Mouse (Mus musculus) layer of hippocampus, adult 2 months (tissue): ENCODE measurements around the gene Igf2bp2. TPM values are rescaled to one million over a fixed set of nuclear protein-coding genes. Genes with fewer than 3 reads are reported as not detected.

Experiments
- DNase-seq, 2 experiments: peaks; one replicate each; pipeline ENCODE4 v3.0.0; 2022; ENCODE audit warnings: low spot score in 2 of 2
- H3K27ac ChIP-seq: fragments of 200-600 bp; 2 replicates; pipeline ENCODE4 v1.8.1; 2022
- H3K4me3 ChIP-seq: fragments of 200-600 bp; 2 replicates; pipeline ENCODE4 v1.8.1; 2022; ENCODE audit warnings: mild to moderate bottlenecking
- CTCF ChIP-seq: fragments of 200-600 bp; conservative IDR thresholded peaks from 2 replicates; pipeline ENCODE4 v1.8.1; 2022; ENCODE audit warnings: antibody characterized with exemption, mild to moderate bottlenecking, moderate library complexity
- total RNA-seq, 2 experiments: library from RNA; stranded (reverse); gene quantifications; 2 replicates each; pipeline ENCODE4 v1.2.3; 2021

Igf2bp2 gene
- total RNA-seq, 2 experiments from 2014 or later, result 0.27 to 0.54 TPM

DNA sequence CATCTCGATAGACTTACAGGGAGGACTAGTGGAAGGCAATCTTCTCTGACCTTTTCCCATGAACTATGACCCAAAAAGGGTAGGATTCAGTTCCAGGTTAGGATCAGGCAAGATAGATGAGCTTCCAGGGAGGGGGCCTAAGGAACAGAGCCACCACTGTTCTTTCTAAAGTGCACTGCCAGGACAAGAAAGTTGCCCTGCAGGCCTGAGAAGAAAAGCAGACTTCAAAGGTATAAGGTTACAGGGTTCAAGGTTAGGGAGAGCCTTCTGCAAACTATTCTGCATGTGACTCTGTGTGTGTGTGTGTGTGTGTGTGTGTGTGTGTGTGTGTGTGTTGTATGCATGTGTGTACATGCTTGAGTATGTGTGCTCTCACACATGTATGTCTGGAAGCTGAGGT, 53.1 kb downstream of the Igf2bp2 start:
- Histone ChIP-seq H3K4me3 (no peak overlapping the region), H3K27ac (no peak overlapping the region)
- TF ChIP-seq CTCF, result no peak
- DNase-seq, result no peak

- DNase-seq, result no peak
- no peak overlapping the region for H3K4me3 ChIP-seq
- H3K27ac ChIP-seq, result no peak overlapping the region
- no peak for TF ChIP-seq CTCF
These were observed 53.9 kb downstream of the Igf2bp2 start for GRCm38 (mm10) chr16:22109159-22109558.

DNA sequence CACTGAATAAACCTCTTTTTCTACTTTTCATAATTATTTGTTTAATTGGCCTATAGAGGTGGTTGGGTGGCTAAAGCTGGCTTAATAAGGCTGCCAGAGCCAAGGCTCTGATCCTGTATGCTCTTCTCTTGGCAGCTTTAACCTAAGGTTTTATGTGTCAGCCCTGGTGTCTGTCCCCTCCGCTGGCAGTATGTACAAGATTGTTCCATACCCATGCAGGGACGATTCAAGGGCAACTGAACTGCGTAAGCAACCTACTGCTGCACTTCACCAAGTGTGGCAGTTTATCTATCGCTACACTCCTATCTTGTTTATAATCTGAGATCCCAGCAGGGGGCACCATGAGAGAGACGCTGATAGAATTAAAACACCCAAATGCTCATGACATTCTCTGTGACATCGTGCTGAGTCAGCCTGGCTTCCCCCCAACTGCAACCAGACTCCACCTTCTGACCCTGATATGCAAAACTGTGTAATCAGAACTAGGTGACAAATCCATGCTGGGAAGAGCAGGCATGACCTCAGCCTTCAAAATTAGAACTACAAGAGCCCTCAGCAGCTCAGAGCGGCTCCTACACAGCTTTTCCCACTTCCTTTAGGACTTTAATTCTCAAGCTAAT, 55.1 kb downstream of the Igf2bp2 start:
- TF ChIP-seq CTCF, result peak; percentile 65
- no peak overlapping the region for H3K27ac ChIP-seq
- peak; percentile 26 to 28 for DNase-seq
- H3K4me3 ChIP-seq, result no peak overlapping the region

DNA sequence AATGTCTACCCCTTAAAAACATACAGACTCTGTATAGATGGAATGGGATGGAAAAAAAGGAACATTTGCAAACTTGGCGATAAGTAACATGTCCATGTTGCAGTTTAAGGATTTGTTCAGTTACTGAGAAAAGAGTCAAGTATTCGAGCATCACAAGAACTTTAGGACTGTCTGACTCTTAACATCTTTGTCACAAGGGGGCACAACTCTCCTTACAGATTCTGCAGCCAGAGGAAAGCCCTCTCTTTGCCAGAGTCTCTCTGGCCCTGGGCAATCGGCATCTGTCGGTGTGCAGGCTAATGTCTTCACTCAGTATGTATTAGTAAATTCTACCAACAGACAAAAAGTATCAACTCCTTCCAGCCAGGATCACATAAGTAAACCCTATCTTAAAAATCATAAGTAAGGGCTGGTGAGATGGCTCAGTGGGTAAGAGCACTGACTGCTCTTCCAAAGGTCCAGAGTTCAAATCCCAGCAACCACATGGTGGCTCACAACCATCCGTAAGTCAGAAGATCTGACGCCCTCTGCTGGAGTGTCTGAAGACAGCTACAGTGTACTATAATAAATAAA, 57.0 kb downstream of the Igf2bp2 start:
- H3K4me3 ChIP-seq, result no peak overlapping the region
- no peak overlapping the region for H3K27ac ChIP-seq
- DNase-seq, result no peak
- peak; percentile 48 for TF ChIP-seq CTCF

DNA sequence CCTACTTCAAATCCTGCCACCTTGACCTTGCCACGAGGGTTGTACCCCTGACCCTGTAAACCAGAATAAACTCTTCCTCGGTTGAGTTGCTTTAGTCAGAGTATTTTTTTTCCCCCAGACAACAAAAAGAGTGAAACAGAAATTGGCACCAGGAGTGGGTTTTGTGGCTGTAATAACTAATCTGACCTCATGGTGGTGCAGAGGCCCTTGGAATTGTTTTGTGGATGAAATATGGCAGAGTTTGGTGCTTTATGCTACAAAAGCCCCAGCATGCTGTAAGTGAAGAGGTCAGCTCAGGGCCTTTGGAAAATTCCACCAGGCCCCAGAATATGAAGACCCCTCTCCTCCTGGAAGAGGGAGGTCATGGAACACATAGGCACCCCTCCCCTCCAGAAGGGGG, 63.0 kb downstream of the Igf2bp2 start:
- Histone ChIP-seq H3K27ac (no peak overlapping the region), H3K4me3 (no peak overlapping the region)
- TF ChIP-seq CTCF, result peak; percentile 51
- no peak for DNase-seq

DNA sequence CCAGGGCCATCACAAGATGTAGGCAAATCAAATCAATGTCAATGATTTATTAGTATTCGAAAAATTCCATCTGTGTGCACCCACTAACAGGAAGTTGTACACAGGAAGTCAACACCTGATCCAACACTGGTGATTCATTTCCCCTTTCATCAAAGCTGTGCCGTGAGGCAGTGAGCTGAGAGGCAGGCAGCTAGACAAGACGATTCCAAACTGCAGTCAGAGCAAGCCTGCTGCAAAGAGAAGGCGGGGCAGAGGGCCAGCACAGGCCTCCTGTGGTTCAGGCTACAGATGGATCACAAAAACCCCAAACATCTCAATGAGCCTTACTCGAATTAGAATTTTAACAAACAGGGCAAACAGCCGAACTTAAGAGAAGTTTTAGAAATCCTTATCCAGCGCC, 65.4 kb downstream of the Igf2bp2 start:
- Histone ChIP-seq H3K27ac (no peak overlapping the region), H3K4me3 (no peak overlapping the region)
- no peak for TF ChIP-seq CTCF
- no peak for DNase-seq

DNA sequence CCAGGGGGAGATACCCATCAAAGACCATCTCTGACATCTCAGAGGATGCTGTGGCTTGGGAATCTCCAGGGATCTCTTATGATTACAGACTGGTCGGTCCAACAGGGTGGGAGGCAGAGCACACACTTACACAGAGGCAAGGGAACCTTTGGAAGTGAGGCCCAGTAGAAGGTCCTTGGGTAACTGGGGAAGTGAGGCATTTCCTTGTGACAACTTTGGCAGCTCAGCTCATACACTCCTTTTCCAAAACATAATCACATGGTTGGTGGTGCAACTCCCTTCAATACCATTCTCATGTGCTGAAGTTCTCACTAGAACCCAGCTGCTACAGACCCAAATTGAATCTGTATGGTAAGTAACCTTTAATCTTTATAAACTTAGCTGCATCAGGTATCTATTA, 67.3 kb downstream of the Igf2bp2 start:
- no peak for DNase-seq
- H3K27ac ChIP-seq, result no peak overlapping the region

DNA sequence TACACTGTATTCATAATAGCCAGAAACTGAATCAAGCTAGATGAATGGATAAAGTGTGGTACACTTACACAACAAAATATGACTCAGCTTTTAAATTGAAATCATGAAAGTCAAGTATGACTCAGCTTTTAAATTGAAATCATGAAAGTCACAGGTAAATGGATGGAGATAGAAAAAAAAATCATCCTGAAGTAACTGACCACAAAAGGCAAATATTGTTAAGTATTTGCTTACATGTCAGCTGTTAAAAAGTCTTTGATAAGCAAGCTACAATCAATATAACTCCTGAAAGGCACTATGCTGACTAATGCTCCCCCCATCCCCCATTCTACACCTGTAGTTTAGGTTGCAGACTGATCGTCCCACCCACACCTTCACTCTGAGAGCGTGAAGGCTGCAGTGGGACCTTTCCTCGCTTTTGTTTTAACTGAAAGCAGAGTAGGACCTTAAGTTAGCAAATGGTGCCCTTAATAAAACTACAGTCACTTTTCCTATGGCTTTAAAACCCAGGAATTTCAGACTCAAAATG, 71.8 kb downstream of the Igf2bp2 start:
- DNase-seq, result no peak
- Histone ChIP-seq H3K4me3 (no peak overlapping the region), H3K27ac (no peak overlapping the region)
- no peak for TF ChIP-seq CTCF

More for the DNA sequence above, 67.3 kb downstream of the Igf2bp2 start:
- no peak overlapping the region for H3K4me3 ChIP-seq
- TF ChIP-seq CTCF, result no peak

GRCm38 (mm10) chr16:22085411-22085810, 77.7 kb downstream of the Igf2bp2 start:
- TF ChIP-seq CTCF, result no peak
- Histone ChIP-seq H3K4me3 (no peak overlapping the region), H3K27ac (no peak overlapping the region)
- no peak for DNase-seq

- no peak overlapping the region for H3K4me3 ChIP-seq
- TF ChIP-seq CTCF, result no peak
- no peak overlapping the region for H3K27ac ChIP-seq
- DNase-seq, result no peak
These were observed 82.9 kb downstream of the Igf2bp2 start for GRCm38 (mm10) chr16:22080125-22080710.

- no peak for DNase-seq
- H3K27ac ChIP-seq, result no peak overlapping the region
- no peak overlapping the region for H3K4me3 ChIP-seq
- TF ChIP-seq CTCF, result no peak
These were observed 86.5 kb downstream of the Igf2bp2 start for GRCm38 (mm10) chr16:22076620-22076941.

GRCm38 (mm10) chr16:22075829-22076619, 87.1 kb downstream of the Igf2bp2 start:
- H3K27ac ChIP-seq, result no peak overlapping the region
- DNase-seq, result no peak
- no peak for TF ChIP-seq CTCF
- no peak overlapping the region for H3K4me3 ChIP-seq

GRCm38 (mm10) chr16:22075067-22075466, 88.0 kb downstream of the Igf2bp2 start:
- Histone ChIP-seq H3K27ac (no peak overlapping the region), H3K4me3 (no peak overlapping the region)
- DNase-seq, result no peak
- TF ChIP-seq CTCF, result no peak
